Mouse (Mus musculus): Measurements from ENCODE around the gene Atp2c2.

Gene Atp2c2

DNA sequence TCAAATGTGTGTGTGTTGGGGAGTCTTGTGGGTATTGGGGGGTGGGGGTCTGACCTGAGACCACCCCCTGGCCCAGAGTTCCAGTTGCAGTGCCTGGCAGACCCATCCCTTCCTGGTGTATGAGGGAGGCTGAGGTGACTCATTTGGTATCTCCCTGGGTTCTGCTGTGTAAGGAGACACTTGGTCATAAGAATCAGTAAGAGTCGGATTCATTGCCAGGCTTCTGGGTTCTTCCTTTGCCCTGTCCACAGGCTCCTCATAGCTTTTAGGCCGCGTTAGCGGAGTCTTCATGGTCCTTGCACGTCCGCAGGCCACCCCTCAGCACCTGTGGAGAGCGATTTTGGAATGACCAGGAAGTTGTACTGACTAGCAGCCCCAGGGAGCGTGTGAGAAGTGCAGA is 8.7 kb downstream of the Atp2c2 start:
- no peak for DNase-seq

DNA sequence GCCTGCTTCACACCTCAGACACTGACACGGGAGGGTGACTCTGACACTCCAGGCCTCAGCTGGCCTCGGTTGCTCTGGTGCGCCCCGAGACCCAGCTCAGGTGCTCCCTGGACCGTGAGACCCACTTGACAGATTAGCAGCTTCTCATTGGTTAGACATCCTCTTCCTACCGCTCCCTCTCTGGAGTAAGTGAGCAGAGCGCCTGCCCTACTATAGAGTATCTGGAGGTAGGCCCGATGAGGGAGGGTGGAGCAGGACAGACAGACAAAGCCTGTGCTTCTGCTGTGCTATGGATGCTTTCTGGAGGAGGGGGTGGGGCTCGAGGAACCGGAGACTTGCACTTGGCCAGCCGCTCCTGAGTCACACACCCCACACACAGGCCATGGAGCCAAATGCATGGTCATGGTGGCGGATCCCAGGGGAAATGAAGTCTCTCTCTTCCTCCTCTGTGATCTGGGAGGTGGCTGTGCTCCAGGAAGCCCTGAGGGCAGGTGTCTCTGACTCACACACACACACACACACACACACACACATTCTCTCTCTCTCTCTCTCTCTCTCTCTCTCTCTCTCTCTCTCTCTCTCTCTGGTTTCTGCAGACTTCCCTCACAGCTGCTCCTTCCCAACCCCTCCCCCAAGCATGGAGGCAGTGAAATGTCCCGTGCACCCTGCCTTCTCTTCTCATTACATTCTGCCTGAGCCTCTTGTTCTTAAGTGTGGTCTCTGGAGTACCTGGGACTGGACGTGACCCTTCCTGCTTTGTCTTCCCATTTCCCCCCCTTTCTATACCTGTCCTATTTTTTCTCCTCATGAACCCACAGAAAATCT is 9.3 kb downstream of the Atp2c2 start:
- DNase-seq = no peak

DNA sequence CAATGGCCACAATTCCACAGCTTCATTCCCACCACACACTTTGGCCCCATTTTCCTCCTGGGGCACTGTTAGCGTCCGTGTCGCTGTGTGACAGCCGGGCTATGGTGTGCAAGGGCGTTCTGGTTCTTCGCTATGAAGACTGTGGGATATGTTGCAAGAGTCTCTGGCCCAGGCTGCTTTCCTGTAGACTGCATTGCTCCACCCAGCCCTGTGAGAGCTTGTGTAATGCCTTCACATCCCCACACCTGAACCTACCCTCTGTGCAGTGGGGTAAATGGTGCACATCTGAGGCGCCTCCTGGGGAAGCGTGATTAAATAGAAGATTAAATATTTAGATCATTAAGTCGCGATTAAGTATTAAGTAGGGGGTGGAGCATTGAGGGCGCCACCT is 9.9 kb downstream of the Atp2c2 start:
- no peak for DNase-seq

DNA sequence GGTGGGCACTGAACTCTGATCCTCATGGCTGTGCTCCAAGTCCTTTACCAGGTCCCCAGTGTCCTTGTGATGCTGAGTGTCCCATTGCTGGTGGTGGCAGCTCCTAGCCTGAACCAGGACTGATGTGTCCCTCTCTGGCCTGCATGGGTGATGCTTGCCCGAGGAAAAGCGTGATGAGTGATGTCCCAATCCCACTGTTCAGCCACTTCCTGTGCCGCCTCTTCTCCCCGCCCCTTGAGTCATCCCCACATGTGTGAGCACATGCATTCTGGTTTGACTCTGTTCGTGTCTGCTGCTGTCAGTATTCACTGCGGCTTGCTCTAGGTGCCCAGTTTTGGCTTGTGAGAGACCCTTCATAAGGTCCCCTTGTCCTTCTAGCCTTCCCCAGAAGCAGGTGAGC is 12.4 kb downstream of the Atp2c2 start:
- DNase-seq = no peak

DNA sequence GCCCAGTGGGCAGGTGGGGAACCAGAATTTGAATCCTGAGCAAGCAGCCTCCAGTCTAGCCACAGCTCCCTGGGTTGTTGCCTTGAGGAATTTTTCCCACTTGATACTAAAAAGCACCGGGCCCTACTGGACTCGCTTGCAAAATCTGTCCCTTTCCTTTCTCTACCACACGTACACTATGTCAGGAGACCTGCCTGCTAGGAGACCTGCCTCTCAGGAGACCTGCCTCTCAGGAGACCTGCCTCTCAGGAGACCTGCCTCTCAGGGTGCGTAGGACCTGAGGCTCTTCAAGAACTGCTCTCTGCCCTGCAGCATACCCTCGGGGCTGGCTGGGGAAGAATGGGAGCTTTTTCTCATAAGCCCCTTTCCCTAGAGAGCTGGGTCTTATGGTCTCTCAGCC is 13.6 kb downstream of the Atp2c2 start:
- DNase-seq = no peak

DNA sequence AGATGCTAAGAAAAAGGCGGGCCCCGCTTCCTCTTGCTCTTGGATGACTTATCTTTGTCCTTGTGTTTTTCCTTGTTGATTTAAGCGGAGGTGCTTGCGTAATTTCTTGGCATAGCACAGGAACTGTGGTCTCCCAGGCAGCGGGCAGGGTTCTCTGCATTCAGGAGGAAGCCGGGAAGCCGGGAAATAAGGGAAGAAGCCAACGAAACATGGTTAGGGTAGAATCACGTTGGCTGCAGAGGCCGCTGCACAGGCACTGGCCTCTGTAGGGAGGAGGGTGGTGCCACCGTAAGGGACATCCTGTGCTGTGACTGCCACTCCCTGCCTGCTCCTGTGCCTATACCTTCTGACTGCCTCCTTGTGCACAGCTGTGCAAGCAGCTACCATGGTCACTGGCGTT is 15.4 kb downstream of the Atp2c2 start:
- DNase-seq = no peak

DNA sequence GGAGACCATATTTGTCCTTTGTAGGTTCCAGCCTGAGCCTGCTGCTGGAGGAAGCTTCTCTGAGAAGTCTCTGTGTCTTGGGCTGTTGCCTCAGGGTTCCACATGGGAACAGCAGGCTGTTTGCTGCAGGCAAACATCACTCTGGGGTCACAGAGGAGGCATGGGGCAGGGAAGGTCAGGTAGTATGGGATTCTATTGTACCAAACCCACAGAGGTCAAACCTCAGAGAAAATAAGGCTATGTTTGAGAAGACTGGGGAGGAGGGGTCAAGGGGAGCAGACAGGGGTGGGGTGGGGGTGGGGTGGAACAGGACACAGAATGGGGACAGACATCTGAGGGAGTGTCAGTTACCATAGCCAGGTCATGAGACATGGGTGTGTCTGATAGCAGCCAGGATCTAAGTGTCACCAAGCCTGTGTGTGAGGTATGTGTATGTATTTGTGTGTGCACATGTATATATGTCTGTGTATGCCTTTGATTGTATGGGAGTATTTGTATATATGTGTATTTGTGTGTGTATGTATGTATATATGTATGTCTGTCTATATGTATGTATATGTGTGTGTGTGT is 17.0 kb downstream of the Atp2c2 start:
- no peak for DNase-seq

DNA sequence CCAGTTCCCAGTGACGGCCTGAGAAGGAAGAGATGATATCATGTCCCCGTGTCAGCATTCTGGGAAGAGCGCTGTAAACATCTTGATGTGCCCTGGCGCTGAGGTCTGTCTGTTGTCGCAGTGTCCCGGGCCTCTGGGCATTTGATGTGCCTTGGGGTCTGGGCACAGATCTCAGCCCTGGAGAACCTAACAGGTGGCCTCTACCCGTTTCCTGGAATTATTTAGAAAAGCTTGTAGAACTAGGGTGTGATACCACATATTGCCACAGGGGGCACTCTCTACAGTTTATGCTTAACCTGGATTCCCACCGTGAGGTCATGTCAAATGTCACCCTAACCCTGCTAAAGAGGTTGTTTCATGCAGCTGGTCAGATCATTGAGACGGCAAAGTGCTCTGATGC is 18.0 kb downstream of the Atp2c2 start:
- DNase-seq = no peak

DNA sequence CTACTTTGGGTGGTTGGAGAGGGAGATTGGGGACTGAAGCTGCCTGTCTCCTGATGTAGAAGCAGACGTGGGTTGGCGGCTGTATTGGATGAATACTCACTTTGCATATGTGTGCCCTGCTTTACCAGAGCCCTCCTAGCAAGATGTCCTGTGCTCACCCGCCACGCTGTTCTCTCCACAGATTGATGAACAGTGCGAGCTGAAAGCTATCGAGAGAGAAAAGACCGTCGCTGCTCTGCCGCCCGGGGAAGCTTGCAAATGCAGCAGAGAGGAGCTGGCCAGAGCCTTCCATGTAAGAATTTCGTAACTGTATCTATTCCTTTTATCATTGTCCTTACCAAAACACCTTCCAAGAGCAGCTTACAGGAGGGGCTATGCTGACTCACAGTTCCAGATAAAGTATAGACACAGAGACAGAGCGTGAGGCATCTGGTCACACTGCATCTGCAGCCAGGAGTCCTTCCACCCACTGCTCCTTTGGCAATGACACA is 19.2 kb downstream of the Atp2c2 start:
- no peak for DNase-seq

DNA sequence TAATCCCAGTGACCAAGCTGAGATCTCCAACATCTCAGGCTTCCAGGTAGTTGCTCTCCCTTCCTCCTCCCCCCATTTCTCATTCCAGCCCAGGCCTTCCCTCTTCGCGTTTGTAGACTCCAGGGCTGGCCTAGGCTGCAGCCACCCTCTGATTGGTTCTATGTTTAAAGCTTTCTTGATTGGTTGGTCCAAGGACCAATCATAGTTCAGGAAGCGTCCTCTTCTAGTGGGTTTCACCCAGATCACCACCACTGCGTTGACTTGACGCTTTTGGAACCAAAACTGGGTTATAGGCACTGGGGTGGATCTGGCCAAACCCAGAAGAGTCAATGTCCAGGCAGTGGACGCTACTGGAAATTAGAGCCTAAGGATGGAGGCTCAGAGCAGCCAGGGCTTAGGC is 22.5 kb downstream of the Atp2c2 start:
- DNase-seq = no peak

DNA sequence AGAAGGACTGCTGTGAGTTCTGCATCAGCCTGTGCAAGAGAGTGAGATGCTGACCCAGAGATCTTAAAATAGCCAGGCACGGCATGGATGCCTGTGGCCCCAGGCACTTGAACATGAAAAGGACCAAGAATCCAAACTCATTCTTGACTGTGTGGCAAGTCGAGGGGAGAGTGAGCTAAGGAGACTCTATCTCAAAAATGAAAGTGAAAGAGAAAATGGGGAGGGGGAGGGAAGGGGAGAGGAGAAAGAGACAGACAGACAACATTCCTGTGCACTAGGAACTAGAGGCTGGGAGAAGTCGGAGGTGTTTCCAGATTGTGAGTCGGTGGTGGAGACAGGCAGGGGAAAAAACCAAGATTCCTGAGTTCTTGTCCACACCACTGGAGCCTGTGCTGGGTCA is 23.9 kb downstream of the Atp2c2 start:
- DNase-seq = no peak

DNA sequence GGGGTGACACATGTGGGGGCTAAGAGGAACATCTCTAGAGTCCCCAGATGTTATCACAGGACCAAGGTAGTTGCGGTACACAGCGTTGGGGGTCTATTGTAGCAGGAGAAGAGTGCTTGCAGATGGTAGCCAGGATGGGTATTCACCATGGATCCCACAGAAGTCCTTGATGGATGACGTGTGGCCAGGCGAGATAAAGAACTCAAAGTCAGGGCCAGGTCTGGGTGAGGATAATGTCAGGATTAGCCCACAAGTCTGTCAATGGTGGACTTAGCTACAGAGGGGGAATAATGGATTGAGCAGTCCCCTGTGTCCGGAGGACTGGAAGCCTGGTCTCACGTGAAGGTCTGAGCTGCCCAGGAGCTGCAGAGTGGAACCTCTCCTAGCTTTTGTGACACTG is 24.8 kb downstream of the Atp2c2 start:
- no peak for DNase-seq

DNA sequence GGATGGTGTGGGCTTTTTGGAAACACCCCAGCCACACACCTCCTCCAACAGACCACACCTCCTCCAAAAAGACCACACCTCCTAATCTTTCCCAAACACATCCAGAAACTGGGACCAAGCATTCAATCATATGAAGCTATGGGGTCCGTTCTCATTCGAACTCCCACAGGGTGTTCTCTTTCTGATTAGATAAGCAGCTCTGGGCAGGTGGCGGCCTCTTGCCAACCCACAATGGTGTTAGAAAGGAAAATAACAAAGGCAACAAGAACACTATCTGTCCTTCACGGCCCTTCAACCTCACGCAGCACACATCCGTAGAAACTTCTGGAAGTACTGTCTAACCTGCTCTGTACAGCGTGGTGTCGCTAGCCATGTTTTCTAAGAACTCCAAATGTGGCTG is 27.3 kb downstream of the Atp2c2 start:
- no peak for DNase-seq

DNA sequence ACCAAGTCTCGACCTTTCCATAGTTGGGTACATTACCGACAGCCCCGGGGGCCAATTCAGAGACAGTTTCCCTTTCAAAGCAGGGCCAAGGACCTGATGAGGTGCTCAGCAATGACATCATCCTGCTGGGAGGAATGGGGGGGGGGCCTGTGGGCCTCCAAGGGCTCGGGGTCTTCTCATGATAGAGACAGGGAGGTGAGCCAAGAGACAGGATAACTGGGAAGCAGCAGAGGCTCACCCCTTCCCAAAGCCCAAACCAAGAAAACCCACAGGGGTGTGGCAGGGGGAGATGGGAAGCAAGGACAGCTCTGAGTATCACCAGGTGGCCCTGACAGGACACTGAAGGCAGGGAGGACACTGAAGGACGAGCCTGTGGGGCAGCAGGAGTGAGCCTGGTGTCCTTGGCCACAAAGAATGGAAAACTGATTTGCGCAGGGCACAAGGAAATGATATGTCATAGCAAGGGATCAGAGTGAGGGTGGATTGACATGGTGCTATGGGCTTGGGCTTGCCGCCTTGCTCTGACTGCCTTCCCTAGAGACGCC is 28.6 kb downstream of the Atp2c2 start:
- DNase-seq = no peak

DNA sequence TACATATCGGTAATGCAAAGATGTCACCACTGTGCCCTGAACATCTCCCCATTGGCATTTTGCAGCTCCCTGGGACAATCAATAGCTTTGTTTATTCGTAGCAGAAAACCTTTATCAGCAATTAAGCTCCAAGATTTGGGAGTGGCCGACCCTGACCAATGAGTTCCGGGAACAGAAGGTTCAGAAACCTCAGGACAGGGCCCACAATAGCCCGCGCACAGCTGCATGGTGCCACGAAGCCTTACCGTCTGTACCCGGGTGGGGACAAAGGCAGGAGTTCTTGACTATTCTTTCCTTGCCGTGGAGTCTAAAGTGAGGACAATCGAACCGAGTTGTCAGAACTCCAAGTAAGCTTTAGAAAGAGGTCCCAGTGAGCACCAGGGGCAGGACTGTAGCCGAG is 32.3 kb downstream of the Atp2c2 start:
- DNase-seq = no peak

DNA sequence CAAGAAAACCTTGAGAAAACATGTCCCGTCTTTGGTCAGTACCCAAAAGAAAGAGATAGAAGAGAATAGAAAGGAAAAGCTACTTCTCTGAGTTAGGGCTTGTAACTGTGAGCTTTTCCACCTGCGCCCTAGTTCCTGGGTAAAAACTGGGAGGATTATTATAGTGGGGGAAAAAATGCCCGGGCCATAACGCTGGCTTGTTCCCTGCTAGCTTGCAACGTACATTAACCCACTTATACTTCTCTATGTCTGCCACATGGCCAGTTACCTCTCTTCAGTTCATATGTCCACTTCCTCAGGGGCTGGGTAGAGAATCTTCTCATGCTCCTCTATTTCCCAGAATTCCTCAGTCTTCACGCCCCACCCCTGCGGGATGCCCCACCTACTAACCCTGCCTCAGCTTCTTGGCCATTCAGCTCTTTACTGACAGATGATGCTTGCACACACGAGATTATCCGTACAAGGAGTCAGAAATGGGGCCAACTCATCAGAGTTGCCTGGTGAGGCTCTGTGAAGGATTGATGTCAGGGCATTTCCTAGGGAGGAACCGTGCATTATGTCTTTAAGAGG is 36.6 kb downstream of the Atp2c2 start:
- no peak for DNase-seq

DNA sequence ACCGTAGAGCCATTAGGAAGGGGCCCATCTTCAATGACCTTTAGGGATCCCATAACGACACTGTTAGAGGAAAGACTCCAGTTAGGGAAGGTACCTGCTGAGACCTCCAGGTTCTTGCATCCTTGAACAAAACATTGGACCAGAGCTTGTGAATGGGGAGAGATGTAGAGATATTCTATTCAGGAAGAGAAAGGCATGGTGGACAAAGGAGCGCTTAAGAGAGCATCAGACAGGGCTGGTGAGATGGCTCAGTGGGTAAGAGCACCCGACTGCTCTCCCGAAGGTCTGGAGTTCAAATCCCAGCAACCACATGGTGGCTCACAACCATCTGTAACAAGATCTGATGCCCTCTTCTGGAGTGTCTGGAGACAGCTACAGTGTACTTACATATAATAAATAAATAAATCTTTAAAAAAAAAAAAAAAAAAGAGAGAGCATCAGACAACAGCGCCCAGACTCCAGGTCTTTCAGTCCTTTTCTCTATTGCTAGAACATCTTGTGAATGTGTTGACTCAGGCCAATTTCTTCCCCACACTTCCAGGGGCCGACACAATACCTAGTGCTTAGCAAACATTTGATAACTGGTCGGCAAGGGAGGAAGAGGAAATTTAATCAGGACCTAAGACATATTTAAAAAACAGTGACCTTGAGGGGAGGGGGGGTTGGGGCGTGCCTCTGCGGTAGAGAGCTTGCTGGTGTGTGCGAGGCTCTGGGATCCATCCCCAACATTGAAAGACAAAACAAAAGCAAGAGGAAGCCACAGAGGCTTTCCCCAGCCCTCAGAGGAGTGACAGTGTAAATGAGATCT is 37.5 kb downstream of the Atp2c2 start:
- DNase-seq = no peak

DNA sequence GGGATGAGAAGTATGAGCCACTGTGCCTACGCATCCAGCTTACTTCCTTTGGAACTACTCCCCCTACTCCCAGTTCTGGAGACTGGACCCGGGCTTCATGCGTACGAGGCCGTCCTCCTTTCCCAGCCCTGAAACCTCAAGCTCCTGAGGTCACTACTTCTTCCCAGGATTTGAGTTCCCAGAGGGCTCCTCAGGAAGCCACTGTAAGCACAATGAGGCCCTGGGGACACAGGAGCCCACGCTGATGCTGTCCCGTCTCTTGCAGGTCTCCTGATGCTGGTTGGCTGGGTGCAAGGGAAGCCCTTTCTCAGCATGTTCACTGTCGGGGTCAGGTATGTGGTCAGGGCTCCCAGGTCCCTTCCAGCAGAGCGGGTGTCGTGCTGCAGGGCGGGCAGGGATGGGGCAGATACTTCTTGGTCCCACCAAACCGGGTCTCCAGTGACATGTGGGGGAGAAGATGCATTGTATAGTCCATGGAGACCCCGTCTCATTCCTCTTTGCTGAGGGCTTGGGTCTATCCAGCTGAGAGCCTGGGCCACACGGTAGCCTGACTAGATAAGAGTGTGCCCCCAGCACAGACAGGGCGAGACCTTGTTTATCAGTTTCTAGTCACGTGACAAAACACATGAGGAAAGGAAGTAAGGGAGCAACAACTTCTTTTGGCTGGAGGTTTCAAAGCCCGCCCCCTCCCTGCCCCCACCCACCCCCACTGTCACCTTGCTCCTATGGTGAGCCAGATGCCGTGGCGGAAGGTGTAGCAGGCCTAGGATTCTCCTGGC is 38.5 kb downstream of the Atp2c2 start:
- no peak for DNase-seq

DNA sequence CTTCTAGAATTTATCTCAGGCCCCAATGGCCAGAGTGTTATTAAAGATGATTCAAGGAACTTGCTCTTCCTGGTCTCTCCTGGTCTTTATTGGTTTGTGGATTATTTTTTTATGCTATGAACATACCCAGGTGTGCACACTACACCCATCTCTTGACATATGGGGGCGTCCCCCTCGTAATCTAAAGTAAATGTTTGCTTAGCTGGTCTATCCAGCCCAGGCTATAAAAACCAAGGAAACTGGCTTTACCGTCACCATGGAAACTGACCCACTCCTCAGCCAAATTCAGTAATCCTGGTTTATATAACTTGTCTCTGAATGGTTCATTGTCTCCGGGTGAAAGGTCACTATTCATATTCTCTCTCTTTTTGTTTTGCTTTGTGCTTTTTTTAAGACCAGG is 40.8 kb downstream of the Atp2c2 start:
- no peak for DNase-seq

DNA sequence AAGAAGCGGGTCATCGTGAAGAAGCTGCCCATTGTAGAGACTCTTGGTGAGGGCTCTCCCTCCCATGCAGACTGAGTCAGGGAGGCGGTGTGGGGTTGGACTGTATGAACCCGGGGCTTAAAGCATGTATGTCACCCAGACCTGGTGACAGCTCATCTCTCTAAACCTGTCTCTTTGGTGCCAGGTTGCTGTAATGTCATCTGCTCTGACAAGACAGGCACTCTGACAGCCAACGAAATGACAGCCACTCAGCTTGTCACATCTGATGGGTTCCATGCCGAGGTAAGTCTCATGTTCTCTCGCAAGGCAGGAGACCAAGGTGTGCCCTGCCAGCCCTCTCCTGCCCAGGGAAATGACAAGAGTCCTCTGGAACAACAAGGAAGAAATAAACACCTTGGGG is 42.6 kb downstream of the Atp2c2 start:
- no peak for DNase-seq

DNA sequence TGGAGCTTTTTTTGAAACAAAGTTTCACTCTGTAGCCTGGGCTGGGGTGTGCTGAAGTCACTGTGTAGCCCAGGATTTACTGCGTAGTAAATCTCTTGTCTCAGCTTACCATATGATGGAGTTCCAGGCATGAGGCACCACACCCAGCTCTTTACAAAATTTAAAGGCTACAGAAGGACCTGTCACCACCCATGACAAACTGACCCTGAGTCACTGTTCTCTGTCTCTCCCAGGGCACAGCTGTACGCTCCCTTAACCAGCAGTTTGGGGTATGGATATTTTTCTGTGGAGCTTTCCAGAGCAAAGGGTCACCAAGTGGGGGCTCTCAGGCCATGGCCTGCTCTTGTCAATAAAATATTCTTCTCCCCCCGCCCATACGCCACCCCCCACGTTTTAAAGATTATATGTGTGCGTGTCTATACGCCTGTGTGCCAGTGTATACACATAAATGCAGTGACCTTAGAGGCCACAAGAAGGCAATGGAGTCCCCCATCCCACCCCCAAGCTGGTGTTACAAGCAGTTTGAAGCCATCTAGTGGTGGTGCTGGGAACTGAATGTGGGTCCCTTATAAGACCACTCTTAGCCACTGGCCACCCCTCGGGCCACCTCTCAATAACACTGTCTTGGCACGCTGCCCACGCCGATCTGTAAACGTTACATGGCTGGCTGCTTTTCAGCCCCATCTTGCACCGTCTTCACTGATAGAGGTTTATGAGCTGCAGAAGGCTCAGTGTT is 43.6 kb downstream of the Atp2c2 start:
- no peak for DNase-seq

DNA sequence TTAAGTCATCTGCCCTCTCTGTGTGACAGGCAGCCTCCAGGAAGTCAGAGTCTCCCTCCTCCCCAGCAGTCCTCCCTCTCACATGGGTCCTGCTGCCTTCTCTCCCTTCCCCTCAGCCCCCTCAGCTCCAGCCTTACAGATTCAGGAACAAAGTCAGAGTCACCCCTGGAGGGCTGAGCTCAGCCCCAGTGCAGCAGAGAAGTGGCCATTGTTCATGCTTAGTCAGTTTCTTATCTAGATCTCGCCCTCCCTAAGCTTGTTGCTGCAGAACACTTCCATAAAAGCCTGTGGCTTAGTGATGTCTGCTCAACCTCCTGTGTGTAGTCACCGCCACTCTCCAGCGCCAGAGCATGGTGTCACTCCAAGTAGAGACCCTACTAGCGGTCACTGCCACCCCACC is 44.8 kb downstream of the Atp2c2 start:
- no peak for DNase-seq

All from cerebellum, adult 11-12 months (tissue).